Mouse (Mus musculus) heart, adult 2 months (tissue): ENCODE measurements at regions not wholly inside any gene's neighbourhood (a gene's known extent, or its start where the extent isn't known, plus 50 kb on each side); places are given as distances from the start of the nearest gene placed in this dataset.

Experiments used
- DNase-seq, 2 experiments: peaks; one replicate each; pipeline ENCODE4 v3.0.0; 2021
- H3K27ac ChIP-seq: fragments of 200-600 bp; 2 replicates; pipeline ENCODE4 v1.8.1; 2022
- H3K27me3 ChIP-seq: fragments of 200-500 bp; 2 replicates; pipeline ENCODE4 v1.6.1; 2012; ENCODE audit warnings: mild to moderate bottlenecking, low read length, inconsistent platforms, mixed read lengths; ENCODE audit not compliant: control insufficient read depth, insufficient read depth
- H3K36me3 ChIP-seq: fragments of 200-500 bp; 2 replicates; pipeline ENCODE4 v1.6.1; 2012; ENCODE audit warnings: low read length, inconsistent platforms; ENCODE audit not compliant: control insufficient read depth, insufficient read depth
- H3K4me1 ChIP-seq: fragments of 200-500 bp; 2 replicates; pipeline ENCODE4 v1.6.1; 2011; ENCODE audit warnings: low read length; ENCODE audit not compliant: control insufficient read depth, insufficient read depth
- H3K4me3 ChIP-seq: fragments of 200-600 bp; 2 replicates; pipeline ENCODE4 v1.8.1; 2022
- H3K79me2 ChIP-seq: fragments of 200-500 bp; replicated peaks from 2 replicates; pipeline ENCODE4 v1.6.1; 2012; ENCODE audit warnings: mild to moderate bottlenecking, inconsistent platforms, low read length, moderate library complexity, mixed read lengths; ENCODE audit not compliant: control insufficient read depth, insufficient read depth
- H3K9ac ChIP-seq: fragments of 200-500 bp; 2 replicates; pipeline ENCODE4 v1.6.1; 2012; ENCODE audit warnings: low read depth, mild to moderate bottlenecking, control low read depth, inconsistent platforms, low read length, mixed read lengths
- CTCF ChIP-seq: fragments of 200-600 bp; IDR thresholded peaks from 2 replicates; pipeline ENCODE4 v1.8.1; 2022; ENCODE audit warnings: antibody characterized with exemption, mild to moderate bottlenecking, moderate library complexity
- EP300 ChIP-seq: fragments of 200-500 bp; IDR thresholded peaks from 2 replicates; pipeline ENCODE4 v1.6.1; 2011; ENCODE audit warnings: low read depth, low read length, control low read depth; ENCODE audit not compliant: insufficient read depth
- POLR2A ChIP-seq: fragments of 200-500 bp; IDR thresholded peaks from 2 replicates; pipeline ENCODE4 v1.6.1; 2011; ENCODE audit warnings: mild to moderate bottlenecking, low read depth, low read length, control low read depth; ENCODE audit not compliant: insufficient read depth
- WGBS: fragments of 180-500 bp; shearing (Covaris S2); methylation state at CpG from one replicate; pipeline ENCODE4 v1.1.7; 2018; 5-methylcytosine and 5-hydroxymethylcytosine counted together
- intact Hi-C: fragments of 180-260 bp; cut with DNase I; formaldehyde crosslinking; loops from one replicate; pipeline ENCODE4 v1.15.1; 2025

GRCm38 (mm10) chr9:41447211-41447875, 285.8 kb upstream of the Ubash3b start:
- peak; percentile 67 to 80 for DNase-seq
- WGBS: 14% methylated on average over 12 of the region's 12 CpGs
- 0 out of 2 replicates have a peak overlapping the region, but pooled peaks have one; percentile 2 for H3K9ac ChIP-seq
- no peaks in the 10 kb centered on the region for H3K27me3 ChIP-seq
- H3K4me3 ChIP-seq: no peak overlapping the region; the same call in 1 of the 2 replicates
- intact Hi-C loops: loop anchor here (5.0 kb wide), 2 partner anchors 70 to 120 kb away; no protein-coding TSS in a partner anchor
- no peaks in the 10 kb centered on the region for H3K79me2 ChIP-seq
- H3K36me3 ChIP-seq: peaks cover 2% of the 10 kb centered on the region
- TF ChIP-seq EP300: 0 out of 2 replicates have a peak, but pooled peaks have one; percentile 23
- TF ChIP-seq POLR2A: no peak
- TF ChIP-seq CTCF: no peak
- H3K27ac ChIP-seq: peak overlapping the region; percentile 81
- H3K4me1 ChIP-seq: peaks cover 12% of the 10 kb centered on the region

GRCm38 (mm10) chr9:41446431-41447203, 285.1 kb upstream of the Ubash3b start:
- H3K4me1 ChIP-seq: peaks cover 12% of the 10 kb centered on the region
- no peak overlapping the region for H3K4me3 ChIP-seq
- peaks cover 2% of the 10 kb centered on the region for H3K36me3 ChIP-seq
- no peaks in the 10 kb centered on the region for H3K27me3 ChIP-seq
- 53% methylated on average over 9 of the region's 9 CpGs for WGBS
- peak overlapping the region; percentile 81 for H3K27ac ChIP-seq
- intact Hi-C loops: loop anchor here (5.0 kb wide), 2 partner anchors 69 to 119 kb away; no protein-coding TSS in a partner anchor
- H3K9ac ChIP-seq: peak overlapping the region; percentile 16; the same call in 1 of the 2 replicates
- no peak for DNase-seq
- TF ChIP-seq EP300 (no peak), POLR2A (no peak), CTCF (no peak)
- no peaks in the 10 kb centered on the region for H3K79me2 ChIP-seq

GRCm38 (mm10) chr9:41442418-41442817, 280.9 kb upstream of the Ubash3b start:
- H3K4me3 ChIP-seq: no peak overlapping the region
- intact Hi-C loops: no loop called here
- WGBS: 81% methylated on average over 3 of the region's 3 CpGs

GRCm38 (mm10) chr9:41439979-41440378, 278.5 kb upstream of the Ubash3b start:
- no peaks in the 10 kb centered on the region for H3K4me1 ChIP-seq
- peak in 1 of 2 experiments; percentile 71 for DNase-seq
- no peaks in the 10 kb centered on the region for H3K27me3 ChIP-seq
- H3K9ac ChIP-seq: no peak overlapping the region
- WGBS: 53% methylated on average over 4 of the region's 4 CpGs
- TF ChIP-seq POLR2A (no peak), EP300 (peak; percentile 55; the same call in 1 of the 2 replicates), CTCF (no peak)
- peaks cover 4% of the 10 kb centered on the region; the same call in 1 of the 2 replicates for H3K36me3 ChIP-seq
- peak overlapping the region; percentile 29 for H3K27ac ChIP-seq
- H3K4me3 ChIP-seq: no peak overlapping the region
- intact Hi-C loops: no loop called here
- no peaks in the 10 kb centered on the region for H3K79me2 ChIP-seq

More at GRCm38 (mm10) chr9:41442418-41442817, 280.9 kb upstream of the Ubash3b start:
- Histone ChIP-seq H3K27ac (no peak overlapping the region), H3K36me3 (peaks cover 6% of the 10 kb centered on the region; the same call in 1 of the 2 replicates), H3K9ac (no peak overlapping the region), H3K79me2 (no peaks in the 10 kb centered on the region), H3K4me1 (peaks cover 8% of the 10 kb centered on the region), H3K27me3 (no peaks in the 10 kb centered on the region)
- TF ChIP-seq EP300 (no peak), CTCF (no peak), POLR2A (no peak)
- no peak for DNase-seq

GRCm38 (mm10) chr9:41438141-41438540, 276.6 kb upstream of the Ubash3b start:
- H3K4me1 ChIP-seq: no peaks in the 10 kb centered on the region
- 97% methylated on average over 2 of the region's 2 CpGs for WGBS
- no peak for TF ChIP-seq CTCF
- no peak for TF ChIP-seq POLR2A
- no peak overlapping the region for H3K27ac ChIP-seq
- intact Hi-C loops: no loop called here
- H3K79me2 ChIP-seq: no peaks in the 10 kb centered on the region
- H3K27me3 ChIP-seq: no peaks in the 10 kb centered on the region
- no peak overlapping the region for H3K4me3 ChIP-seq
- peaks cover 4% of the 10 kb centered on the region; the same call in 1 of the 2 replicates for H3K36me3 ChIP-seq
- H3K9ac ChIP-seq: no peak overlapping the region
- no peak for DNase-seq
